Mouse (Mus musculus) stomach, postnatal 0 days (tissue): Measurements from ENCODE around the gene Pip4k2a. TPM values are rescaled to one million over a fixed set of nuclear protein-coding genes. Genes with fewer than 3 reads are reported as not detected.
"Not testable (repeated sequence)": the region's sequence is repeated elsewhere in the genome, so short reads cannot be mapped to it uniquely, and the experiment has no call there.

Source experiments
- ATAC-seq: fragments of 200-750 bp; cut with Nextera tagmentation; 2 replicates; pipeline ENCODE4 v1.8.0; 2017; ENCODE audit not compliant: low FRiP score, low TSS enrichment
- DNase-seq: peaks from one replicate; pipeline ENCODE4 v3.0.0-alpha.2; 2016; ENCODE audit warnings: low spot score
- H3K27ac ChIP-seq: fragments of 300-500 bp; sonication (generic); replicated peaks from 2 replicates; pipeline ENCODE4 v1.5.1; 2014; ENCODE audit warnings: mild to moderate bottlenecking, control low read depth
- H3K27me3 ChIP-seq: fragments of 300-500 bp; sonication (generic); 2 replicates; pipeline ENCODE4 v1.6.1; 2014; ENCODE audit warnings: low read length; ENCODE audit not compliant: control insufficient read depth, insufficient read depth
- H3K36me3 ChIP-seq: fragments of 300-500 bp; sonication (generic); 2 replicates; pipeline ENCODE4 v1.6.1; 2014; ENCODE audit warnings: low read length, mixed read lengths; ENCODE audit not compliant: control insufficient read depth, insufficient read depth
- H3K4me1 ChIP-seq: fragments of 300-500 bp; sonication (generic); replicated peaks from 2 replicates; pipeline ENCODE4 v1.6.1; 2014; ENCODE audit warnings: antibody characterized with exemption; ENCODE audit not compliant: control insufficient read depth, insufficient read depth
- H3K4me2 ChIP-seq: fragments of 300-500 bp; sonication (generic); replicated peaks from 2 replicates; pipeline ENCODE4 v1.6.1; 2014; ENCODE audit warnings: low read depth, mild to moderate bottlenecking, control low read depth, moderate library complexity
- H3K4me3 ChIP-seq: fragments of 300-500 bp; sonication (generic); 2 replicates; pipeline ENCODE4 v1.5.1; 2014; ENCODE audit warnings: low read depth, low read length, control low read depth
- H3K9ac ChIP-seq: fragments of 300-500 bp; sonication (generic); 2 replicates; pipeline ENCODE4 v1.6.1; 2014; ENCODE audit warnings: mild to moderate bottlenecking, low read length, control low read depth, mixed read lengths
- H3K9me3 ChIP-seq: fragments of 300-500 bp; sonication (generic); 2 replicates; pipeline ENCODE4 v1.6.1; 2016; ENCODE audit warnings: low read length; ENCODE audit not compliant: control insufficient read depth
- CTCF ChIP-seq: IDR thresholded peaks from 2 replicates; pipeline ENCODE4 v1.5.1; 2016; ENCODE audit warnings: antibody characterized with exemption, low read depth, mild to moderate bottlenecking, moderate library complexity
- EP300 ChIP-seq: optimal IDR thresholded peaks from 2 replicates; pipeline ENCODE3; 2016; ENCODE audit warnings: antibody characterized with exemption
- WGBS: fragments of 180-500 bp; shearing (Covaris S2); extraction: QIAGEN DNeasy Blood & Tissue Kit; methylation state at CpG from one replicate; pipeline ENCODE4 v1.1.7; 2014; 5-methylcytosine and 5-hydroxymethylcytosine counted together
- polyA plus RNA-seq: library from polyadenylated mRNA; unstranded; fragments of >200 nt; fragmentation: Nextera tagmentation; extraction: Ambion mirVana; gene quantifications from 2 replicates; pipeline ENCODE4 v1.2.1, GENCODE M21; 2015

Gene Pip4k2a
- polyA plus RNA-seq, 1 experiment from 2014 or later = 4.5 TPM

DNA sequence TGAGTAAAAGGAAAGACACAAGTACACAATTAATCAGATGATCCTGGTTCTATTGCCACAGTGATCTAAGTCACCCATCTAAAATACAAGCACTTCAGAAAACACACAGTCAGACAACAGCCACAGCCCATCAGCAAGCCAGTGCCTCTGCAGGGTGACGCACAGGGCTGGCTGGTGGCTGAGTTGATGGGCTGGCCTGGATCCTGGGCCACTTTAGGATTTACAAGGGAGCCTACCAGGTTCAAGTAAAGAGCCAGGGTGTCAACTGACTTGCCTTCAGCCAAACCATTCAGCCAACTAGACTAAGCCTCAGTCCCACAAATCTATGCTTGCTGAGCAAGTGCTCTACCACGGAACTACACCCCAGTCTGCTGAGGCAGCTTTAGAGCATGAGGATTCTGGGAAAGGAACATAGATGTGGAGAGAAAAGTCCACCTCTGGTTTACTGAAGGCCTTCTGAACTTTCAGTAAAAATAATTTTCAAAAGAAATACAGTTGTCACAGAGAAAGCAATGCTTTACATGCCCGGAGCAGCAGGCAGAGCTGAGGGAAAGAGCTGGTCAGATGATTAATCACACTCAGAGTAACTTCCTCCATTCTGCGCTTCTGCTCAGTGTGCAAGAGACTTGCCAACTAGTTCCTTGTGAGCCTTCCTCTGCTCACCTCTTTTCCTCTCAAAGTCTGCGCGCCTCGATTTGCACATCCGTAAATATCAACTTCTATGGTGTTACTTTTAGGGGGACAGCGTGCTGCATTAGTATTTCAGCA lies 94.4 kb downstream of the Pip4k2a start:
- TF ChIP-seq EP300 (no peak), CTCF (no peak)
- H3K9ac ChIP-seq = no peak overlapping the region
- no peak overlapping the region for H3K4me2 ChIP-seq
- H3K4me1 ChIP-seq = no peaks in the 10 kb centered on the region
- DNase-seq = no peak
- 80% methylated on average over 9 of the region's 9 CpGs for WGBS
- no peaks in the 10 kb centered on the region for H3K9me3 ChIP-seq
- no peak overlapping the region for H3K4me3 ChIP-seq
- no peak for ATAC-seq
- no peak overlapping the region for H3K27ac ChIP-seq
- H3K36me3 ChIP-seq = no peaks in the 10 kb centered on the region
- H3K27me3 ChIP-seq = no peaks in the 10 kb centered on the region

DNA sequence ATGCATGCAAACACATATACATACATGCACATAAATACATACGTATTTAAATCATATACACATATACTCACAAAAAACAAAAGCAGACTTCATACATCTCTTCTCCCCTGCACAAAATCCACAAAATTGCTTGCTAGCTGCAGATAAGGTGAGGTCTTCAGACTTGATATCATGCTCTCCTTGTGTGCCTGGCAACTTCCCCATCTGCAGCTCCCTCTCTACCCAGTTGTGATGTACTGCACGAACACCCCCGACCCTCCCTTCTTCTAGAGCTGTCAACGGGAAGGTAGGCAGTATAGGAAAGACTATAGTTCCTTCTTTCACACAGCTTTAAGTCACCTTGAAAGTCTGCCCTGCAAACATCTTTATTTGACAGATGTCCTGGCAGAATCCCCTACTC lies 96.8 kb downstream of the Pip4k2a start:
- 93% methylated on average over 4 of the region's 4 CpGs for WGBS
- Histone ChIP-seq H3K4me1 (no peaks in the 10 kb centered on the region), H3K36me3 (no peaks in the 10 kb centered on the region), H3K4me3 (no peak overlapping the region), H3K27me3 (no peaks in the 10 kb centered on the region), H3K9ac (no peak overlapping the region), H3K27ac (no peak overlapping the region), H3K4me2 (no peak overlapping the region), H3K9me3 (no peaks in the 10 kb centered on the region)
- TF ChIP-seq EP300 (no peak), CTCF (no peak)
- ATAC-seq (no peak), DNase-seq (no peak)

DNA sequence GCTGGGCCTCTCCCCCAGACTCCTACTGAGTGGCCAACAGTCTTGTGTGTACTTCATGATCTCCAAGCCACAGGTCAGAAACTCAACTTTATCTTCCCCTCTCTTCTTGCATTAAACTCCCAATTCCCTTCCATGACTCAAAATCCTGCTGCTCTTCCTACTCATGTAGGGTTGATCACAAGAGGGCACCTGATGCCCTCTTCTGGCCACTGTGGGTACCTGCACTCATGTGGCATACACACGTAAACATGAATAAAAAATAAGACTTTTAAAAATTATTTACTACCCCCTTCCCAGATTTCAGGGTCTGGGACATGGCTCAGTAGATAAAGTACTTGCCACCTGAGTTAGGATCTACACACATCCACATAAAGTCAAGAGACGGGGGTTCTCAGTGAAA lies 97.3 kb downstream of the Pip4k2a start:
- no peak overlapping the region for H3K4me2 ChIP-seq
- H3K36me3 ChIP-seq = no peaks in the 10 kb centered on the region
- WGBS = 95% methylated on average over 2 of the region's 2 CpGs
- no peak overlapping the region for H3K4me3 ChIP-seq
- H3K27ac ChIP-seq = no peak overlapping the region
- no peak for ATAC-seq
- no peak for DNase-seq
- no peaks in the 10 kb centered on the region for H3K27me3 ChIP-seq
- TF ChIP-seq EP300 (no peak), CTCF (peak; percentile 32)
- no peaks in the 10 kb centered on the region for H3K4me1 ChIP-seq
- H3K9ac ChIP-seq = no peak overlapping the region
- H3K9me3 ChIP-seq = no peaks in the 10 kb centered on the region

DNA sequence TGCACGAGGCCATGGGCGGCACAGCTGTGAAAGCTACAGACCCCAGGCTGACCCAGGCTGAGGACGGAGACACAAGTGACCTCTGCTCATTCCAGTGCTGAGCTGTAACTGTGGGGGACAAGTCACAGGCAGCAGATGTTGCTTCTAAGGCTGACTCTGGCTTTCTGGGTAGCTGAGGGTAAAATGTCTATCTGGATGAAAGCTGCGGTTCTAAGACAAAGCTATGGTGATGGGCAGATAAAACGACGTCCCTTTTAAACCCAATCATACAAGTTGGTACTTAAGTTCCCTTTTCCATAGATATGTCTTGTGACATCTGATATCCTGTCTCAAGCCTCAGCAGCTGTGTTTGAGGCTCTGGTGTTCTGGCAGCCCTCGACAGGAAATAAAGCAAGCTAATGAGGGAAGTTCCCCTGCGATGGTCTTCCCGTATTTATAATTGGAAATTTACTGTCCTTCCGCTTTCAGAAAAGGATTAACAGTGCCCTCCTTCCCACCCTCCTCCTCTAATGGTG lies 100.1 kb downstream of the Pip4k2a start:
- no peak overlapping the region for H3K9ac ChIP-seq
- H3K27me3 ChIP-seq = no peaks in the 10 kb centered on the region
- peak overlapping the region; percentile 45; the same call in 1 of the 2 replicates for H3K27ac ChIP-seq
- no peak; the same call in 1 of the 2 replicates for ATAC-seq
- H3K4me3 ChIP-seq = no peak overlapping the region
- H3K4me2 ChIP-seq = no peak overlapping the region
- no peaks in the 10 kb centered on the region for H3K4me1 ChIP-seq
- DNase-seq = no peak
- 34% methylated on average over 10 of the region's 10 CpGs for WGBS
- TF ChIP-seq CTCF (no peak), EP300 (no peak)
- H3K36me3 ChIP-seq = no peaks in the 10 kb centered on the region
- no peaks in the 10 kb centered on the region for H3K9me3 ChIP-seq

DNA sequence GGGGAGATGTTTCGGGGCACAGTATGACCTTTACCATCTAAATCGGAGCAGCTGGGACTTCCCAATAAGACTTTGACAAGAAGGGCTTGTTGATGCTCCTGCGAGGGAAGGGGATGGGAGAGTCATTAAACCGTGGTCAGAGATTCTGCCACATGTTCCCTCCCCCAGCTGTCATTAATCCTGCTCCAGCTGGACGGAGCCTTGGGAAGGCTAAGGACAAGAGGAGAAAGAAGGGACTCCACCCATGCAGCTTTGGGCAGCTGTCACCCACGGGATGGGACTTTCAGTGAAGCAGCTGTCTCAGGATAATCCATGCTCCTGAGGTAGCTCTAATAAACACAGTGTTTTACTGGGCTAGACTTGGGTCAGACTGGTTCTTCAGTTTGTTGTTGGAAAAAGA lies 101.9 kb downstream of the Pip4k2a start:
- Histone ChIP-seq H3K4me2 (no peak overlapping the region), H3K4me3 (no peak overlapping the region), H3K9ac (no peak overlapping the region), H3K4me1 (no peaks in the 10 kb centered on the region), H3K9me3 (no peaks in the 10 kb centered on the region), H3K27me3 (no peaks in the 10 kb centered on the region), H3K27ac (no peak overlapping the region), H3K36me3 (no peaks in the 10 kb centered on the region)
- DNase-seq (no peak), ATAC-seq (peak; percentile 40; the same call in 1 of the 2 replicates)
- TF ChIP-seq EP300 = no peak
- no peak for TF ChIP-seq CTCF
- 41% methylated on average over 6 of the region's 6 CpGs for WGBS

DNA sequence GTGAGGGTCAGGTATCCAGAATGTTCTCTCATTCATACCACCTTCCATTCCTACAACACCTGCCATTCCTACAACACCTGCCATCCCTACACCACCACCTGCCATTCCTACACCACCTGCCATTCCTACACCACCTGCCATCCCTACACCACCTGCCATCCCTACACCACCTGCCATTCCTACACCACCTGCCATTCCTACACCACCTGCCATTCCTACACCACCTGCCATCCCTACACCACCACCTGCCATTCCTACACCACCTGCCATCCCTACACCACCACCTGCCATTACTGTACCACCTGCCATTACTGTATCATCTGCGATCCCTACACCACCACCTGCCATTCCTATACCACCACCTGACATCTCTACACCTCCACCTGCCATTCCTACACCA lies 104.6 kb downstream of the Pip4k2a start:
- DNase-seq, H3K4me1 ChIP-seq, H3K36me3 ChIP-seq, H3K4me2 ChIP-seq, ATAC-seq, H3K9me3 ChIP-seq, H3K9ac ChIP-seq, H3K27ac ChIP-seq, H3K27me3 ChIP-seq, H3K4me3 ChIP-seq: not testable (repeated sequence)
- WGBS = 100% methylated on average over 1 of the region's 1 CpGs
